9 mouse cellular contexts compared by ENCODE assay signal in genomic region chr19:55836930-55837687, GRCm38 (mm10).
DNase-seq lines count a peak whose midpoint lies in the region; ATAC-seq and TF ChIP-seq lines count a peak whose summit lies in the region.
"Had no signal": no experiment of that assay in that cellular context is flagged by ENCODE, and none has a peak within 500 bp of the region (broad histone marks: within the 10 kb centered on the region; RNA-seq: fewer than 3 reads in every experiment).

No protein-coding gene starts in this region.

- H3K9me3 ChIP-seq in heart, embryonic 12.5 days (replicated peaks) = peaks cover 4% of the 10 kb centered on the region
- H3K9me3 ChIP-seq in midbrain, embryonic 10.5 days (replicated peaks) = 0 out of 2 replicates have a peak, but pooled peaks cover 3% of the 10 kb centered on the region

- peak overlapping the region; percentile 5; the same call in 1 of the 2 replicates for H3K27ac ChIP-seq in heart, embryonic 12.5 days (ENCODE audit: poor library complexity, severe bottlenecking)
- H3K27ac ChIP-seq in testis, adult 2 months (ENCODE audit: control insufficient read depth, insufficient read depth, low read depth, low read length) = peak overlapping the region; percentile 32; the same call in 1 of the 2 replicates
- H3K27ac ChIP-seq in midbrain, embryonic 10.5 days (replicated peaks) = peak overlapping the region; percentile 42; the same call in 1 of the 2 replicates

- H3K27me3 ChIP-seq in heart, embryonic 12.5 days (replicated peaks) = no peaks in the 10 kb centered on the region
- no peaks in the 10 kb centered on the region for H3K27me3 ChIP-seq in testis, adult 2 months (ENCODE audit: control insufficient read depth, insufficient read depth, low read length)
- no peaks in the 10 kb centered on the region for H3K27me3 ChIP-seq in midbrain, embryonic 10.5 days (ENCODE audit: low read depth, poor library complexity, severe bottlenecking)

- DNase-seq in heart, postnatal 25 days (ENCODE audit: low spot score) = no peak
- DNase-seq in testis, postnatal 10 days (ENCODE audit: low spot score) = no peak
- no peak for DNase-seq in midbrain, embryonic 10.5 days (ENCODE audit: low spot score)
- DNase-seq in cerebellum, postnatal 14 days = no peak
- DNase-seq in urinary bladder, postnatal 14 days (ENCODE audit: low spot score) = no peak
- no peak for DNase-seq in cerebellum, adult 9-11 months
- DNase-seq: cerebellum, adult 8-10 months had no signal

- TF ChIP-seq POLR2A in testis, adult 2 months (IDR thresholded peaks at IDR 0.05; ENCODE audit: control insufficient read depth, low read depth, low read length) = no peak

- no peak overlapping the region for H3K4me2 ChIP-seq in heart, embryonic 12.5 days

- H3K9ac ChIP-seq in heart, embryonic 12.5 days = no peak overlapping the region

- 77% methylated on average over 5 of the region's 5 CpGs for WGBS in heart, embryonic 12.5 days
- 90% methylated on average over 5 of the region's 5 CpGs for WGBS in midbrain, embryonic 10.5 days

- no peak for ATAC-seq in heart, embryonic 12.5 days (ENCODE audit: insufficient number of reproducible peaks, low FRiP score)

- TF ChIP-seq CTCF in testis, adult 2 months (IDR thresholded peaks at IDR 0.05; ENCODE audit: control insufficient read depth, insufficient read depth, insufficient replicate concordance, low read depth, low read length) = no peak

- peaks cover 8% of the 10 kb centered on the region; the same call in 1 of the 2 replicates for H3K36me3 ChIP-seq in heart, embryonic 12.5 days
- no peaks in the 10 kb centered on the region for H3K36me3 ChIP-seq in testis, adult 2 months (ENCODE audit: control insufficient read depth, insufficient read depth, low read length)
- peaks cover 24% of the 10 kb centered on the region for H3K36me3 ChIP-seq in midbrain, embryonic 10.5 days

- H3K4me1 ChIP-seq in heart, embryonic 12.5 days (replicated peaks) = peaks cover 58% of the 10 kb centered on the region
- H3K4me1 ChIP-seq in testis, adult 2 months (ENCODE audit: control insufficient read depth, insufficient read depth, low read length) = no peaks in the 10 kb centered on the region; the same call in 1 of the 2 replicates
- H3K4me1 ChIP-seq in midbrain, embryonic 10.5 days = peaks cover 59% of the 10 kb centered on the region

- intact Hi-C loops in heart, postnatal 25 days (cut with DNase I) = loop anchor here (5.0 kb wide), 1 partner anchor 45 kb away; no protein-coding TSS in a partner anchor

- H3K4me3 ChIP-seq in heart, embryonic 12.5 days = no peak overlapping the region
- H3K4me3 ChIP-seq in testis, adult 2 months (ENCODE audit: control insufficient read depth, low read depth, low read length) = no peak overlapping the region
- H3K4me3 ChIP-seq in midbrain, embryonic 10.5 days = peak overlapping the region; percentile 32; the same call in 1 of the 2 replicates
